Mouse (Mus musculus): ENCODE measurements at regions not wholly inside any gene's neighbourhood (a gene's known extent, or its start where the extent isn't known, plus 50 kb on each side); places are given as distances from the start of the nearest gene placed in this dataset.
A peak's percentile ranks its signal among the peaks of the same experiment; 100 is the strongest.

DNA sequence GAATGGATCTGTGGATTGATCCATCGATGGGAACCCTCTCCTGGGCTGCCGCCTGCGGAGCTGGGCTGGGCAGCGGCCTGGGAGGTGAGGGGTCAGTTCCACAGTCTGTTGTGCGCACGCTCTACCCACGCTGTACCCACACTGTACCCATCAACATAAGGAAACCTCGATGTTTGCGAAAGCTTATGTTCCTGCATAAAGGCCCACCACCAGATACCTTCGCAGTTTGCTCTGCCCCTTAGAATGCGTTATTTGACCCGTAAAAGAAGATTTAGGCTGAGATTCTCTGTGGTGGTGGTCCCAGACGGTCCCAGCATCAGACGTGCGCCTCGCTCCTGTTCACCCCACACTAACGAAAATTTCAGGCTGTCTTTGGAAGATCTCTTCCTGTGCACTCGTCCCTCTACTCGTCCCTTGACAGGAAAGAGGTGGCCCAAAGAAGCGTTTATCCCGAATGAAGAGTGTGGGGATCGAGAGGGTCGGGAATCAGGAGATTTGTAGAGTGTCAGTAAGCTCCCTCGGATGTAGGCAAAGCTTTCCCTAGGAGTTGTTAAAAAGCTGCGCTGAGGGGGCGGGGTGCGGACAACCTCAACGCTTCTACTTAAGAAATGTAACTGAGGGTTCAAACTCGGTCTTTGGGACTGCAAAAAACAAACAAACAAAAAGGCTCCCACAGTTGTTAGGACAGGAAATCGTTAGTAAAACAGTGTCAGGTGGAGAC is 123.9 kb downstream of the Tmem161b start:
- no peak for DNase-seq (ENCODE audit: low spot score in 2 of 2)

DNA sequence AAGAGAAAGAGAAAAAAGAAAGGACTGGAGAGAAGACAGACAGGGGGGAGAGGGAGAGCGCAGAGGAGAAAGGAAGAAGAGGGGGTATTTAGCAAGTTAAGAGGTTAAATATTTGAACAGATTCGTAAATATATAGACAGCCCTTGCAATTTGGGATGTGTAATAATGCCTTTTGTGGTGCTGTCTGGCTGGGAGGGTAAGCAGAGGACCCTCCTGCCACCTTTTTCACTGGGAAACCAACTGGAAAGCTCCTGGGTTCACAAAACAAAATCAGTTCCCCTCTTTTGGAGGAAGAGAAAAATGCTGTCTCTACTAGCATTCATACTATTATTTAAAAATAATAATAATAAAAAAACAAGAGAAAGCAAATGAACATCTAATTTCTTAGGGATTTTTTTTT is 124.5 kb downstream of the Tmem161b start:
- DNase-seq (ENCODE audit: low spot score in 2 of 2): no peak

DNA sequence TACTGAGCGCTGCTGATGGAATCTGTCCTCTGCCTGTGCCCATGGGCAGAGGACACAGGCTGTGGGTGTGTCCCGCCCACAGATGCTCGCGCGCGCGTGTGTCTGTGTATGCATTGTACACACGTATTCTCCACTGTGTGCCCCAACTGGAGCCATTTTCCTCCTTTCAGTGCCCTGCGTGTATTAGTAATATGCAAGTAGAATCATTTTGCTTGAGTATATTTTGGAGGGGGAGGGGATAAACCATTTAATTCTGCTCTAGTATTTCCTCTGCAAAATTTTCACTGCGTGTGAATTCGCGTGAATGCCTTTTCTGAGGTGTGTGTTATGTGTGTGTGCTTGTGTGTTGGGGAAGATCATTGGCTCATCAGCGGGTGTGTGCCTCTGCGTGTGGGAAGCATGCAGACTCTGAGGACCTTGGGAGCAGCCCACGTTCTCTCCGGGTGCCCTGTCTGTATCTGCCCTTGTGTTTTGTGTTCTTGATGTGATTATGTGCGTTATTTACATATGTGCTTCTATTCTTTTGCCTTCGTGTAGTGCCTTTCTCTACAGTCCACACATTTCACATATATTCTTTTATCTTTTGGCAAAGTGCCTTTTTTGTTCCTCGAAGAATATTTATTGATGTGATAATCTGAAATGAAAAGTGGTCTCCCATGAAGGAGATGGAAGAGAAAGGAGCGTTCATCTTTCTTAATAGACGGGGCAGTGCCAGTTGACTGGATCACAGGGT is 125.3 kb downstream of the Tmem161b start:
- no peak for DNase-seq (ENCODE audit: low spot score in 2 of 2)

DNA sequence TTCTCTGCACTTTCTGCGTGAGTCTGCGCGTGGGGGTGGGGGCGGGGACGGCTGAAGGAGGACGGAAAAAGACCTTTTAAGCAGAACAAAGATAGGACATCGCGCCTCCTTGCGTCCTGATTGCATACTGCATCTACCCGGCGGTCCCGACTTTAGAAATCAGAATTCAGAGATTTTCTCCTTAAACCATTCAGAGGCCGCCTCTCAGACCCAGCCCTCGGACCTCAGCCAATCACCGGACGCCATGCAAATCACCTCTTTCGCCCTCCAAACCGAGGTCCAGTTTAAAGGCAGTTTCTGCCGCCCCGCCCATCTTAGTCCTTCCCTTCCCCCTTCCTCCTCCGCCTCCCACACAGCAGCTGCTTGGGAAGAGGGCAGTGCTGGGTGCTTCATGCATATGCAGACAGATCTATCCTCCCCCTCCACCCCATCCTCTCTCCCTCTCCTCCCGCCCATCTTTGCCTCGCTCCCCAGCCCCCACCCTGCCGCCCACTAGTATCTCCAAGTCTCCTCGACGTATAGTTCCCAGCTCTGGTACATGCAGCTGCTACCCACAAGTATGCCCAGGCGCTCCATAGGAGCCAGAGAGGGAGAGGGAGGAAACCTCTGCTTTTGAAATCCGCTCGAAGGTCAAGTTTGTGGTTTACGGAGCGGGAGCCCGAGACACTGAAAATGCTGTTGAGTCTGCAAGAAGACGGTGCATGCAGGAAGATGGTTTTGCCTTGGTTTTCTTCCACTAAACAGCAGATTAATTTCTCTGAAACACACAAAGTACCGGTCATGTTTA is 126.0 kb downstream of the Tmem161b start:
- DNase-seq (ENCODE audit: low spot score in 2 of 2): peak; percentile 75 to 78

DNA sequence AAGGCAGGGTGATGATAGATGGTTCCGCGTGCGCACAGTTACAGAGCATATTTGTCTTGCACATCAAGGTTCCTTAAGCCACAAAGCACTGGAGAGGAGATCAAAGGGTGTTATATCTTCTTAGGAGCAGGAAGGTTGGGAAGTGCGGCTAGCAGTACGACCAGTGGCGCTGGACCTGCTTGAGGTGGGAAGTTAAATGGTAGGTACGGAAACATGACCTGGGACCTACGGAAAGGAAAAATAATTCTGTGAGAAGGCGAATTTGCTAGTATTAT is 126.5 kb downstream of the Tmem161b start:
- DNase-seq (ENCODE audit: low spot score in 2 of 2): no peak

DNA sequence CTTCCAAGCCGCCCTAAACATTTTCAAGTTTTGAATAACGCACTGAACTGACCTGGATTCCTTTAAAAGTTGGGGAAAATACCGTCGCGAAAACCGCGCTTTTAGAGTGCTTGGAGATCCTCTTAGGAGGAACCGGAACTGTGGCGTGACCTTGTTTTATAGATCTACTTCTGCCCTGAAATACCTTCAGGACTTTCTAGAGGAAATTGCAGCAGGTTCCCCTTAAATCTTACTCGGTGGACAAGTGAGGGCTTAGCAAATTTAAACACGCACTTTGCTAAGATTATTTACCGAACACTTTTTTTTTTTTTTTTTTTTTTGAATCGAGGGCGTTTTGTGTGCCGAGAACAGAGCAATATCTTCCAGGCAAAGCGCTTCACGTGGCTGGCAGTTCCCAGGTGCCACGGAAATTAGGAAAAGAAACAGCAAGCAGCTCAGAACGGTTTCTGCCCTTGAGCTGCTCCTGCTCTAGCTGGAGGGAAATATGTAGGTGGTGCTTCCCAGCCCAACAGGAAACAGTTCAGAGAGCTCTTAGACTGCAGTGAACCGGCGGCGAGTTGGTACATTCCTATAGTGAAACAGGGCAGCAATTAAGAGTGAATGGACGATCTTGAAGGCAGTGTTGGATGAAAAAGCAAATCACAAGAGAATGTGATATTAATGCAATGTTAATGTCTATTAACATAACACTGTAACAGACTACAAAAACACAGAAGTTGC is 127.1 kb downstream of the Tmem161b start:
- DNase-seq (ENCODE audit: low spot score in 2 of 2): no peak

DNA sequence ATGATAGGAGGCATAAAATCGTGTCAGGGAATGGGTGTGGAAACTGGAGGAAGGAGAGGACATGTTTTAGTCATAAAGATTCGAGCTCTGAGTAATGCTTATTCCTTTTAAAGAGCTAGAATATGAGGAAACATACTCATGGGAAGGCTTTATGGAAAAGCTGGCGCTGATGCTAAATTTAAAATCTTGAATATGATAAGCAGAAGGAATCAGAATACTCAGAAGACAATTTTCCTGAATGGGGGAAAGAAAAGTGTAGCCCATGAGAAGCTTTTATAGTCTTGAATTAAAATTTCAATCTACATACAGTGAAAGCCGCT is 127.6 kb downstream of the Tmem161b start:
- no peak for DNase-seq (ENCODE audit: low spot score in 2 of 2)

DNA sequence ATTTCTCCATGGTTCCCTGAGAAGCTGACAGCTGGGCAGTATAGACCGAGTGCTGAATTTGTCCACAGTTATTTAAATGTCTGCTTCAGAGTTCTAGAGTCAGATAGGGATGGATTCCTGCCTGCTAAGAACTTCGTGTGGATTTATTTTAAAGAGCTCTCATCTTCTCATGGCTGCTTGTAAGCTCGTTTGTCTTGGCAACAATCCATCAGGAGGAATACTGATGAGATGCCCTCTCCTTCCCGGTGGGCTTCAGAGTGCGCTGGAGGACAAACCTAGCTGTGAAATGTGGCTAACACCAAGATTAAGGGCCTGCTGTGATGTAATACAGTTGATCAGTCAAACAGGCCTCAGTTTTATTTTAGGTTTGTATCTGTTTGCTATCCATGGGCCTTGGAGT is 128.7 kb downstream of the Tmem161b start:
- DNase-seq (ENCODE audit: low spot score in 2 of 2): no peak

DNA sequence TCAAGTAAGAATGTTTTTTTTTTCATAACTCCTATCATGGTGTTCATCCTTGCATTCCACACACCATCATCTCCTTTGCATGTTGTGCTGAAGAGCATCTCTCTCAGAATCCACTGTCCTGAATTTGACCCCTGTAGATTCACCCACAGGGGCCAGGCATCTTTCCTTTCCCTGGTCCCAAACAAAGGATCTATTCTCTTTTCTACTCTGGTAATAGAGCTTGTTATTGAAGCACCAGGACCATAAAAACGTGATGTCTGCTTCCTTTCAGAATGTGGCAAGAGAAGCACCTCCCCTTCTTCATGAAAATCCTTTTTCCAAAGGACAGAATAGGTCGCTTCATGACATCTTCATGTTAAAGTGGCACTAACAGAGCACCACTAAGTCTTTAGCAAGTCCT is 134.4 kb downstream of the Tmem161b start:
- no peak for DNase-seq (ENCODE audit: low spot score in 2 of 2)

DNA sequence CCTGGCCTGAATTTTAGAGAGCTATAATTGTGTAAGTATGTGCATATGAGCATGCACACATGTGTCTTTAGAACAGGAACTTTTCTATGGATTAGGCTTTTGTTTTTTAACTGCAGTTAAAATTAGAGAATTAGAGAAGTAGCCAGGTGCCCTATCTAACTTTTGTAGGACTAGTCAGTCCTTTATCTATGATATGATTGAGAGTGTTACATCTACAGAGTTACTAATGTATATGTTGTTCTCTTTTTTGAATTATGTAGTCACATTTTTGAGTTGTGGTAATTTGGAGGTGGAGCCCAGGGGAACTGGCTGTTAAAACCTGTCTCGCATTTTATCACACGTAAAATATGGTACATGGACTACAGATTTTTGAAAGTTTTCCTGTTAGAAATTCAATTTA is 138.4 kb downstream of the Tmem161b start:
- no peak for DNase-seq (ENCODE audit: low spot score in 2 of 2)

DNA sequence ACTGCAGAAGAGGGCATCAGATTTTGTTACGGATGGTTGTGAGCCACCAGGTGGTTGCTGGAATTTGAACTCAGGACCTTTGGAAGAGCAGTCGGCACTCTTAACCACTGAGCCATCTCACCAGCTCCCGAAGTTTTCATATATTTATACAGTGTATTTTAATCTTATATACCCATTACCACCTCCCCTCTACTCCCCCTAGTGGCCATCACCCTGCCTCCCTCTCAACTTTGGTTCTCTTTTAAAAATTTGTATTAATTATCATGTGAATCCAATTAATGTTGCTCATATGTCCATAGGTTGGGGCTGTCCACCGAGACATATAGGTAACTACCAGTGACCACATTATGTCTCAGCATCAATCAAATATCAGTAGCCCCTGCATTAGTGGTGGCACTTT is 142.0 kb downstream of the Tmem161b start:
- DNase-seq (ENCODE audit: low spot score in 2 of 2): no peak

DNA sequence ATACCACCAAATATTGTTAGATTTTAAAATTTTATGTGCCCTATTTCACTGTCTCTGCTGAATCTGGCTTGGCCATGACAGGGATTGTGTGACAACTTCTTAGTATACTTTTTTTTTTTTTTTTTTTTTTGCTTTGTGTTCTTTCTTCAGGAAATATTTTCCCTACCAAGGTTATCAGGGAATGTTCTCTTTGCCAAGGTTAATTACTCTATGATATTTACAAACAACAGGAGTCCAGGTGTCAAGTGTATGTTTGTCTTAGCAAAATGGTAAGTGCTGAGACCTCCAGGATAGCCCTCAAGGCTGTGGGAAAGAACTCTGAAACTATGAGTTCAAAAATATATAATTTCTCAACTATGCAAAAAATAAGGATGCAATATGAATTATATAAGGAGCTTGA is 143.4 kb downstream of the Tmem161b start:
- no peak for DNase-seq (ENCODE audit: low spot score in 2 of 2)

DNA sequence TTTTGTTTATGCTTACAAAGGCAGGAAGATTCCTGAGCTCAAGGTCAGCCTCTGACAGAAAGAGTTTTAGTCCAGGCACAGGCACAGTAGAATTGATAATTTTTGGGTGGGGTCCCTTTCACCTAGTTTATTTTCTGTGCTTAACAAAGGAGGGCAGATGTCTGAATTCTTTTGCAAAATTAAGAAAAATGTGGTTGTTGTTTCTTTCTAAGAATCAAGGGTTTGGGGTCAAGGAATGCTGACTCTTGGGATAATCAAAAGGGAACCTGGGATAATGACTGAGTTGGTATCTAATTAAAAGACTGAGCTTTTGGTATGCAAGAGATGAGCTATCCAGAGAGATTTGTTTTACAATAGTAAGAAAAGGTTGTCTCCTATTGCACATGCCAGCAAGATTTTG is 143.9 kb downstream of the Tmem161b start:
- no peak for DNase-seq (ENCODE audit: low spot score in 2 of 2)

DNA sequence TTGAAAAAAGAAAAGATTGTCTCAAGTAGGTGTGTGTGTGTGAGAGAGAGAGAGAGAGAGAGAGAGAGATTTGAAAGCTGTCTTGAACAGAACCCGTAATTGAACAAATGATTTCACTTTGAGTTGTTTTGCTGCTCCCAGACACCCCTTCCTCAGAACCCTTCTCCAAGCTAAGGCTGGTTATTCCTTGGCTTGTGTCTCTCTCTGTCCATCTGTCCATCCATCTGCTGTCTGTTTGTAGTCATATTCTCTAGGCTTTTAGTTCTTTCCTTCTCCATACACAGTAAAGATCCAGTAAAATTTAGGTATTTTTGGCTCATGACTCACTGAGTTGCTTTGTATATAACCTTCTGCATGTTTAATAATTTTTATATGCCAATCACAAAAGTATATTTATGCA is 144.7 kb downstream of the Tmem161b start:
- no peak for DNase-seq (ENCODE audit: low spot score in 2 of 2)

DNA sequence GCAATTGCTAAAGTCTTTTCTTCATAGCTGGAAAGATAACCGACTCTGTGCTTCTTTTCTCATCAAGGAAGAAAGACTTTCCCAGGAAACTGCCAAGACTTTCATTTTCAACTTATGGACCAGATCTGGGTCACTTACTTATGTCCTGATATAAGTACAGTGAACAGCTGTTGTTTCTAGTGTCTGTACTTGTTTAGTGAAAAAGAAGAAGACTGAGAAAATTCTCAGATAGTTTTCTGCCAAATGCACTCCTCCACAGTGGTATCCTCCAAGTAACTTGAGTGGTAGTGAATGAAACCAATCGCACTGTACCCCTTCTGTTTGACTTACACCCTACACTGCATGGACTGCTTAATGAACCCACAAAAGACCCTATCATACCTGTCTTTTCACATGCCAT is 146.1 kb downstream of the Tmem161b start:
- no peak for DNase-seq (ENCODE audit: low spot score in 2 of 2)

DNA sequence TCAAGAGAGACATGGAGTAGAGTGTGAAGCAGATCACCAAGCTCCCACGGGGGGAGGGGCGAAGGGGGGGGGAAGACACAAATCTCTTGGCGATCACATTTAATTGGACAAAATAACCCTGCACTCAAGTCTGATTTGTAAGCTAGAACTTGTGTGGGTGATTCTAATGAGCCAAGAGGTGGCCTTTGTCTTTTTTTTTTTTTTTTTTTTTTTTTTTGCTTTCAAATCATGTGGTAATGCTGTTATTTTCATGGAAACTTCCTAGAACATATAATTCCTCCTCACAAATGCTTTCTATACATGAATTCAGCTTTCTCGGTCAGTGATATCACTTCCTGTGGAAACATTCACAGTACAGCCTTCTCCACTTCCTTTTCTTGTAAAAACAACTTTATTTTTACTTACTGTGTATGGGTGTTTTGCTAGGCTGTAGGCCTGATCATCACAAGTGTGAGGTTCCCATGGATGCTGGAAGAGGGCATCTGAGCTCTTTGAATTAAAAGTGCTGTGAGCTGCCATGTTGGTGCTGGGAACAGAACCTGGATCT is 152.7 kb downstream of the Tmem161b start:
- no peak for DNase-seq (ENCODE audit: low spot score in 2 of 2)

DNA sequence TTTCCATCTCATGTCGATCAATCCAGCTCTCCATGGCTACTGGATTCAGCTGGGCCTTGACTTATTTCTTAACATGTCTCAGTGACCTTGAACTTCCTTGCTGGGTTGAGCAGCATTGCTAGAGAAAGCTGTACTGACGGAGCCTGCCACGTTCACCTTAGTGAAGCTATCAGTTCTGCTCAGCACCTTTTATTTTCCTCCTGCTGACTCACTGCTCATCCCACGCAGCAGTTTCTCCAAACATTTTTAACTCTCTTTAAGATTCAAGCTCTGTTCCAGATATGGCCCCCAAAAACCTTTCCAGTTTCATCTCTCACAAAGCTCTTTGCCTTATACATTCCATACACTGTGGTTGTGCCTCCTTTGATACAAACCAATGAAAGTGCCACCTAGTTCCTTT is 153.8 kb downstream of the Tmem161b start:
- DNase-seq (ENCODE audit: low spot score in 2 of 2): no peak

DNA sequence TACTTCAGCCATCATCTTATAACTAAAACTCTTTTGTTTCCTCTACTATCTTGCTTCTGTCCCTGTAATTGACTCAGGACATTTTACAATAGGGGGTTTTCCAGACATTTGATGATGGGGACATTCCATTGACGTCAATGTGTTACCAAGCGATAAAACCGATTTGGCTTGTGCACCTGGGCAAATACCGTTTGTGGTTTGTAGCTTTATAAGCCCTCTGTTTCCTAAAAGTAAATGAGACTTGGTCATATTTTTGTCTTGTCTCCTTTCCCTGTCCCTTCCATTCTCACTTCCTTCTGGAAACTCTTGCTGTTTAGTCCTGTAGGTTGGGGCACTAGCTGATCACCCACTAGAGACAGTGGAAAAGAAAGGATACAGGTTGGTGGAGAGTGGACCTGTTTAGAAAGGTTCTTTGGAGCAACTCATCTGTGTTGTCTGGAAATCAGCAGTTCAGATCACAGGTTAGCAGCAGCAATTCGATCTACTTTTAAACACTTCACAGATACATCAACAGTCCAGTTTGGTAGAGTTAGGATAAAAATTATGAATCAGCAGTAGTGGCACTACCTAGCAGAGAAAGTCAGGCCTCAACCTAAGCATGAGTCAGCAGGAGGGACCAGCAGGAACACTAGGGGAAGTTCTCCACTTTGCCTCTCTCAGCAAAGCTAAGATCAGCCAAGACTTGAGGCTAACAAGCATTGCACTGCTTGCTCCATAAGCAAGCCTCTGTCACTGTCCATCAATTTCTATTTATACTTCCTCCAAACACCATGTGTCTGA is 156.6 kb downstream of the Tmem161b start:
- DNase-seq (ENCODE audit: low spot score in 2 of 2): no peak

DNA sequence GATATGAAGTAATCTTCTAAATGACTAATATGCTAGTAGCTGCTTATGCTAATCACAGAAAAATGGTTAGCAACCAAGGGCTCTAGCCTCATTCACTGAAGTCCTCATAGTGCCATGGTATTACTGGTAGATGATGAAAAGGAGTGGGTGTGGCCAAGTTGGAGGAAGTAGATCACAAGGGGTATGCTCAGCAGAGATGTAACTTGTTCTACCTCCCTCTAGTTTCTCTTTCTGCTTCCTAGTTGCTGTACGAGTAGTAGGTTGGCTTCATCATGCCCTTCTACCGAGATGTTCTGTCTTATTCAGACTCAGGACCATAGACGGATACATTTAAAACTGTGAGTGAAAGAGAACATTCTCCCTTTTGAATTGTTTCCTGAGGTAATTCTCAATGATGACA is 169.5 kb downstream of the Tmem161b start:
- DNase-seq (ENCODE audit: low spot score in 2 of 2): no peak

DNA sequence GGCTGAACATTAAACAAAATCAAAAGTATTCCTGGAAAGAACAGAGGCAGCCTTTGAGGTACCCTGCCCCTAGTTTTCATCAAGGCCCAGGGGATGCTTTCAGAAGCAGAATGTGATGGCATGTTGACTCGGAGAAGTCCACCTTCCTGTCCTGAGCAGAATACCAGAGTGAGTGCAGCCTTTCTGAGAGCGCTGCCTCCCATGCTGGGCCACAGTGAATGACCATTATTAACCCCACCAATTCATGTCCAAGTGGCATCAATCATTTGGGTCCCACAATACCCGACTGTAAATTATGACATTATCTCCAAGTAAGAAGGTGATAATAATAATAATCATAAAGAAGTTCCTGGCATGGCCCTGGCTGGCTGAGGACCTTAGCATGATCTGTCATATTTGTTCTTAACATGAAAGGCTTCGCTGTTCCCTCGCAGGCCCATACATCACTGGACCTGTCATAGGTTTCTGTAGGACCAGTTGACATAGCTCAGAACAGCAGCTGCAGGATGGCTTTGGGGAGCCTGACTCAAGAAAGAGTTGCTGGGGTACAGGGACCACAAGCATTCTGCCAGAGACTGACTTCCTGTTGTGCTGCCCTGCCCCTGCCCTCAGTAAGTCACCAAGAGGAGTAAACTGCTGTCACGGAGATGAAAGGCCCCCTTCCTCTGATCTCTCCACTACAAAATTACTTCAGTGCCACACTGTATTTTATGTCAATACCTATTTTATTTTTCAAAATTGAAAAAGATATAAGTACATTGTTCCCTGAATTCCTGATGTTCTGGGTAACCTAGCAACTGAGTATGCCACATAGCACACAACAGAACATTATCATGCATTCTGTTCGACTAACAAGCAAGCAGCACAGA is 176.6 kb downstream of the Tmem161b start:
- DNase-seq (ENCODE audit: low spot score in 2 of 2): no peak
